Mouse (Mus musculus): Measurements from ENCODE around the gene Htt.

GRCm38 (mm10) chr5:34822431-34823149 is 61.0 kb downstream of the Htt start:
- no peak for TF ChIP-seq POLR2A (IDR thresholded peaks at IDR 0.05; ENCODE audit: low read depth, low read length)
- TF ChIP-seq CTCF (conservative IDR thresholded peaks at IDR 0.05; ENCODE audit: insufficient read depth, insufficient read length, low read depth, low read length), result no peak

All from kidney, adult 2 months (tissue).